Mouse (Mus musculus) lung, postnatal 0 days (tissue): Measurements from ENCODE around the gene Zbp1. TPM values are rescaled to one million over a fixed set of nuclear protein-coding genes. Genes with fewer than 3 reads are reported as not detected.
A peak's percentile ranks its signal among the peaks of the same experiment; 100 is the strongest.

Source experiments
- ATAC-seq: fragments of 200-750 bp; cut with Nextera tagmentation; 2 replicates; pipeline ENCODE4 v1.8.0; 2017; ENCODE audit warnings: moderate library complexity
- DNase-seq: peaks from one replicate; pipeline ENCODE4 v3.0.0-alpha.2; 2016; ENCODE audit warnings: low spot score
- H3K27ac ChIP-seq: fragments of 300-500 bp; sonication (generic); 2 replicates; pipeline ENCODE4 v1.5.1; 2014; ENCODE audit warnings: antibody characterized with exemption, mild to moderate bottlenecking, low read length, mixed read lengths
- H3K27me3 ChIP-seq: fragments of 300-500 bp; sonication (generic); replicated peaks from 2 replicates; pipeline ENCODE4 v1.6.1; 2014; ENCODE audit warnings: low read length, mixed read lengths; ENCODE audit not compliant: insufficient read depth
- H3K36me3 ChIP-seq: fragments of 300-500 bp; sonication (generic); 2 replicates; pipeline ENCODE4 v1.6.1; 2014; ENCODE audit warnings: low read length, mixed read lengths; ENCODE audit not compliant: insufficient read depth
- H3K4me1 ChIP-seq: fragments of 300-500 bp; sonication (generic); 2 replicates; pipeline ENCODE4 v1.6.1; 2014; ENCODE audit warnings: antibody characterized with exemption, low read depth, low read length, mixed read lengths; ENCODE audit not compliant: insufficient read depth
- H3K4me2 ChIP-seq: fragments of 300-500 bp; sonication (generic); replicated peaks from 2 replicates; pipeline ENCODE4 v1.6.1; 2014; ENCODE audit warnings: low read depth, mild to moderate bottlenecking, low read length, moderate library complexity, mixed read lengths
- H3K4me3 ChIP-seq: fragments of 300-500 bp; sonication (generic); 2 replicates; pipeline ENCODE4 v1.5.1; 2014; ENCODE audit warnings: low read depth, low read length
- H3K9ac ChIP-seq: fragments of 300-500 bp; sonication (generic); replicated peaks from 2 replicates; pipeline ENCODE4 v1.6.1; 2014; ENCODE audit warnings: low read depth, mild to moderate bottlenecking
- H3K9me3 ChIP-seq: fragments of 300-500 bp; sonication (generic); 2 replicates; pipeline ENCODE4 v1.6.1; 2016; ENCODE audit warnings: low read length, mixed read lengths
- CTCF ChIP-seq: IDR thresholded peaks from 2 replicates; pipeline ENCODE4 v1.5.1; 2016; ENCODE audit warnings: antibody characterized with exemption, mild to moderate bottlenecking
- EP300 ChIP-seq: IDR thresholded peaks from 2 replicates; pipeline ENCODE4 v1.6.1; 2016; ENCODE audit warnings: antibody characterized with exemption, mild to moderate bottlenecking, control low read depth
- WGBS: fragments of 180-500 bp; shearing (Covaris S2); extraction: QIAGEN DNeasy Blood & Tissue Kit; methylation state at CpG from one replicate; pipeline ENCODE4 v1.1.7; 2014; 5-methylcytosine and 5-hydroxymethylcytosine counted together
- polyA plus RNA-seq: library from polyadenylated mRNA; unstranded; fragments of >200 nt; fragmentation: Nextera tagmentation; extraction: Ambion mirVana; gene quantifications from 2 replicates; pipeline ENCODE4 v1.2.1, GENCODE M21; 2015

The Zbp1 gene
- polyA plus RNA-seq, 1 experiment from 2014 or later, result 2.5 TPM

- Histone ChIP-seq H3K4me3 (no peak overlapping the region), H3K4me1 (peaks cover 8% of the 10 kb centered on the region), H3K4me2 (no peak overlapping the region), H3K9ac (no peak overlapping the region), H3K9me3 (no peaks in the 10 kb centered on the region), H3K27ac (no peak overlapping the region), H3K36me3 (no peaks in the 10 kb centered on the region), H3K27me3 (no peaks in the 10 kb centered on the region)
- TF ChIP-seq EP300 (no peak), CTCF (no peak)
- DNase-seq, result no peak
- 50% methylated on average over 11 of the region's 12 CpGs for WGBS
- ATAC-seq, result no peak
Observed at GRCm38 (mm10) chr2:173242874-173243273, 24.2 kb upstream of the Zbp1 start.

GRCm38 (mm10) chr2:173240738-173241137, 22.0 kb upstream of the Zbp1 start:
- TF ChIP-seq EP300, result no peak
- no peak for TF ChIP-seq CTCF
- no peak for DNase-seq
- H3K4me3 ChIP-seq, result no peak overlapping the region
- no peak overlapping the region for H3K27ac ChIP-seq
- 56% methylated on average over 9 of the region's 9 CpGs for WGBS
- H3K4me1 ChIP-seq, result peaks cover 6% of the 10 kb centered on the region
- H3K9me3 ChIP-seq, result no peaks in the 10 kb centered on the region
- no peak overlapping the region for H3K9ac ChIP-seq
- H3K36me3 ChIP-seq, result no peaks in the 10 kb centered on the region
- no peak for ATAC-seq
- no peak overlapping the region for H3K4me2 ChIP-seq
- H3K27me3 ChIP-seq, result no peaks in the 10 kb centered on the region

- Histone ChIP-seq H3K27me3 (no peaks in the 10 kb centered on the region), H3K9me3 (no peaks in the 10 kb centered on the region), H3K36me3 (no peaks in the 10 kb centered on the region), H3K9ac (no peak overlapping the region), H3K27ac (no peak overlapping the region), H3K4me1 (peaks cover 6% of the 10 kb centered on the region), H3K4me3 (no peak overlapping the region), H3K4me2 (no peak overlapping the region)
- ATAC-seq (no peak), DNase-seq (no peak)
- WGBS, result 35% methylated on average over 14 of the region's 14 CpGs
- no peak for TF ChIP-seq EP300
Observed at GRCm38 (mm10) chr2:173238522-173238921, 19.8 kb upstream of the Zbp1 start.

GRCm38 (mm10) chr2:173235435-173236332, 17.0 kb upstream of the Zbp1 start:
- H3K4me2 ChIP-seq, result no peak overlapping the region
- no peak for TF ChIP-seq EP300
- no peaks in the 10 kb centered on the region for H3K27me3 ChIP-seq
- WGBS, result 54% methylated on average over 7 of the region's 8 CpGs
- H3K27ac ChIP-seq, result no peak overlapping the region
- H3K4me3 ChIP-seq, result no peak overlapping the region
- H3K36me3 ChIP-seq, result no peaks in the 10 kb centered on the region; the same call in 1 of the 2 replicates
- DNase-seq (no peak), ATAC-seq (peak; percentile 19; the same call in 1 of the 2 replicates)
- peaks cover 6% of the 10 kb centered on the region for H3K4me1 ChIP-seq
- no peak overlapping the region for H3K9ac ChIP-seq
- H3K9me3 ChIP-seq, result no peaks in the 10 kb centered on the region

- H3K36me3 ChIP-seq, result no peaks in the 10 kb centered on the region; the same call in 1 of the 2 replicates
- ATAC-seq (no peak), DNase-seq (no peak)
- no peaks in the 10 kb centered on the region for H3K27me3 ChIP-seq
- H3K9ac ChIP-seq, result no peak overlapping the region
- no peak overlapping the region for H3K27ac ChIP-seq
- no peaks in the 10 kb centered on the region for H3K9me3 ChIP-seq
- no peaks in the 10 kb centered on the region; the same call in 1 of the 2 replicates for H3K4me1 ChIP-seq
- TF ChIP-seq CTCF (peak; percentile 48), EP300 (no peak)
- H3K4me3 ChIP-seq, result no peak overlapping the region
- WGBS, result 87% methylated on average over 8 of the region's 8 CpGs
- no peak overlapping the region for H3K4me2 ChIP-seq
Observed at GRCm38 (mm10) chr2:173232766-173233099, 14.0 kb upstream of the Zbp1 start.

- Histone ChIP-seq H3K36me3 (no peaks in the 10 kb centered on the region; the same call in 1 of the 2 replicates), H3K4me1 (no peaks in the 10 kb centered on the region; the same call in 1 of the 2 replicates)
Observed at GRCm38 (mm10) chr2:173232065-173232765, 13.5 kb upstream of the Zbp1 start.

More at GRCm38 (mm10) chr2:173232065-173232765, 13.5 kb upstream of the Zbp1 start:
- Histone ChIP-seq H3K4me3 (no peak overlapping the region), H3K27ac (no peak overlapping the region), H3K9ac (no peak overlapping the region), H3K27me3 (no peaks in the 10 kb centered on the region), H3K9me3 (no peaks in the 10 kb centered on the region), H3K4me2 (no peak overlapping the region)
- TF ChIP-seq EP300 (no peak), CTCF (no peak)
- 74% methylated on average over 22 of the region's 22 CpGs for WGBS
- no peak for DNase-seq
- peak; percentile 34; the same call in 1 of the 2 replicates for ATAC-seq
